Mouse (Mus musculus) midbrain, embryonic 14.5 days (tissue): Measurements from ENCODE around the gene Cntn4. TPM values are rescaled to one million over a fixed set of nuclear protein-coding genes. Genes with fewer than 3 reads are reported as not detected.
A peak's percentile ranks its signal among the peaks of the same experiment; 100 is the strongest.

ENCODE experiments used
- ATAC-seq: fragments of 200-750 bp; cut with Nextera tagmentation; 2 replicates; pipeline ENCODE4 v1.8.0; 2017; ENCODE audit warnings: moderate number of reproducible peaks, moderate library complexity; ENCODE audit not compliant: low FRiP score, low TSS enrichment
- DNase-seq: peaks from one replicate; pipeline ENCODE4 v3.0.0-alpha.2; 2015
- H3K27ac ChIP-seq: fragments of 300-500 bp; sonication (generic); replicated peaks from 2 replicates; pipeline ENCODE4 v1.5.1; 2014; ENCODE audit warnings: mild to moderate bottlenecking, low read depth, low read length, moderate library complexity
- H3K27me3 ChIP-seq: fragments of 300-500 bp; sonication (generic); 2 replicates; pipeline ENCODE4 v1.6.1; 2014; ENCODE audit warnings: low read length, control low read depth, mixed read lengths; ENCODE audit not compliant: control insufficient read depth, insufficient read depth
- H3K36me3 ChIP-seq: fragments of 300-500 bp; sonication (generic); 2 replicates; pipeline ENCODE4 v1.6.1; 2014; ENCODE audit warnings: low read length, control low read depth; ENCODE audit not compliant: control insufficient read depth, insufficient read depth
- H3K4me1 ChIP-seq: fragments of 300-500 bp; sonication (generic); 2 replicates; pipeline ENCODE4 v1.6.1; 2014; ENCODE audit warnings: mild to moderate bottlenecking, antibody characterized with exemption, low read length, control low read depth; ENCODE audit not compliant: control insufficient read depth, insufficient read depth
- H3K4me2 ChIP-seq: fragments of 300-500 bp; sonication (generic); 2 replicates; pipeline ENCODE4 v1.6.1; 2014; ENCODE audit warnings: mild to moderate bottlenecking, low read length, moderate library complexity
- H3K4me3 ChIP-seq: fragments of 300-500 bp; sonication (generic); replicated peaks from 2 replicates; pipeline ENCODE4 v1.5.1; 2014; ENCODE audit warnings: low read depth, low read length
- H3K9ac ChIP-seq: fragments of 300-500 bp; sonication (generic); replicated peaks from 2 replicates; pipeline ENCODE4 v1.6.1; 2014; ENCODE audit warnings: mild to moderate bottlenecking, low read length, moderate library complexity
- H3K9me3 ChIP-seq: fragments of 300-500 bp; sonication (generic); 2 replicates; pipeline ENCODE4 v1.6.1; 2016; ENCODE audit warnings: low read length, control low read depth, mixed read lengths; ENCODE audit not compliant: control insufficient read depth
- WGBS: fragments of 180-500 bp; shearing (Covaris S2); extraction: QIAGEN DNeasy Blood & Tissue Kit; methylation state at CpG from one replicate; pipeline ENCODE4 v1.1.7; 2014; 5-methylcytosine and 5-hydroxymethylcytosine counted together
- polyA plus RNA-seq: library from polyadenylated mRNA; unstranded; fragments of >200 nt; fragmentation: Nextera tagmentation; extraction: Ambion mirVana; gene quantifications from 2 replicates; pipeline ENCODE4 v1.2.1, GENCODE M21; 2014

The Cntn4 gene
- polyA plus RNA-seq, 1 experiment from 2014 or later = 29.8 TPM

GRCm38 (mm10) chr6:106118523-106119081 is 441.1 kb downstream of the Cntn4 start:
- peak overlapping the region; percentile 29 for H3K4me3 ChIP-seq
- no peaks in the 10 kb centered on the region for H3K36me3 ChIP-seq
- ATAC-seq (peak; percentile 85), DNase-seq (peak; percentile 84)
- no peaks in the 10 kb centered on the region for H3K9me3 ChIP-seq
- no peaks in the 10 kb centered on the region for H3K27me3 ChIP-seq
- H3K9ac ChIP-seq = peak overlapping the region; percentile 46; the same call in 1 of the 2 replicates
- 4% methylated on average over 15 of the region's 15 CpGs for WGBS
- H3K27ac ChIP-seq = peak overlapping the region; percentile 39; the same call in 1 of the 2 replicates
- H3K4me1 ChIP-seq = peaks cover 5% of the 10 kb centered on the region
- H3K4me2 ChIP-seq = peak overlapping the region; percentile 55

GRCm38 (mm10) chr6:106153530-106153929 is 476.1 kb downstream of the Cntn4 start:
- WGBS = 52% methylated on average over 2 of the region's 2 CpGs
- no peaks in the 10 kb centered on the region for H3K36me3 ChIP-seq
- no peak for ATAC-seq

GRCm38 (mm10) chr6:106155362-106155761 is 477.9 kb downstream of the Cntn4 start:
- H3K27ac ChIP-seq = no peak overlapping the region
- WGBS = 77% methylated on average over 3 of the region's 3 CpGs
- no peaks in the 10 kb centered on the region for H3K27me3 ChIP-seq
- no peaks in the 10 kb centered on the region for H3K4me1 ChIP-seq
- DNase-seq = peak; percentile 10
- ATAC-seq = no peak
- H3K4me3 ChIP-seq = no peak overlapping the region
- no peak overlapping the region for H3K9ac ChIP-seq
- H3K4me2 ChIP-seq = no peak overlapping the region
- no peaks in the 10 kb centered on the region for H3K36me3 ChIP-seq
- H3K9me3 ChIP-seq = no peaks in the 10 kb centered on the region

More at GRCm38 (mm10) chr6:106153530-106153929, 476.1 kb downstream of the Cntn4 start:
- no peak for DNase-seq
- Histone ChIP-seq H3K27ac (no peak overlapping the region), H3K9me3 (no peaks in the 10 kb centered on the region), H3K4me3 (no peak overlapping the region), H3K9ac (no peak overlapping the region), H3K4me1 (no peaks in the 10 kb centered on the region), H3K4me2 (no peak overlapping the region), H3K27me3 (no peaks in the 10 kb centered on the region)

GRCm38 (mm10) chr6:106177546-106177945 is 500.1 kb downstream of the Cntn4 start:
- Histone ChIP-seq H3K36me3 (no peaks in the 10 kb centered on the region), H3K9me3 (no peaks in the 10 kb centered on the region), H3K4me3 (no peak overlapping the region), H3K9ac (no peak overlapping the region), H3K4me2 (no peak overlapping the region), H3K4me1 (no peaks in the 10 kb centered on the region), H3K27me3 (no peaks in the 10 kb centered on the region), H3K27ac (no peak overlapping the region)
- DNase-seq (no peak), ATAC-seq (no peak)
- WGBS = 94% methylated on average over 5 of the region's 5 CpGs

GRCm38 (mm10) chr6:106181596-106181995 is 504.1 kb downstream of the Cntn4 start:
- 83% methylated on average over 2 of the region's 2 CpGs for WGBS
- H3K4me1 ChIP-seq = no peaks in the 10 kb centered on the region
- H3K36me3 ChIP-seq = no peaks in the 10 kb centered on the region
- H3K4me2 ChIP-seq = no peak overlapping the region
- H3K27me3 ChIP-seq = no peaks in the 10 kb centered on the region
- no peak overlapping the region for H3K27ac ChIP-seq
- ATAC-seq (no peak), DNase-seq (peak; percentile 51)
- H3K9me3 ChIP-seq = no peaks in the 10 kb centered on the region
- no peak overlapping the region for H3K4me3 ChIP-seq
- H3K9ac ChIP-seq = no peak overlapping the region

GRCm38 (mm10) chr6:106200974-106201373 is 523.5 kb downstream of the Cntn4 start:
- no peak for ATAC-seq

GRCm38 (mm10) chr6:106207401-106207800 is 529.9 kb downstream of the Cntn4 start:
- no peak for ATAC-seq
- no peak overlapping the region for H3K4me3 ChIP-seq
- H3K36me3 ChIP-seq = no peaks in the 10 kb centered on the region

More at GRCm38 (mm10) chr6:106200974-106201373, 523.5 kb downstream of the Cntn4 start:
- no peak for DNase-seq
- H3K9ac ChIP-seq = no peak overlapping the region
- no peaks in the 10 kb centered on the region for H3K27me3 ChIP-seq
- H3K9me3 ChIP-seq = no peaks in the 10 kb centered on the region
- no peak overlapping the region for H3K27ac ChIP-seq
- no peaks in the 10 kb centered on the region for H3K36me3 ChIP-seq
- no peak overlapping the region for H3K4me3 ChIP-seq
- H3K4me2 ChIP-seq = no peak overlapping the region
- H3K4me1 ChIP-seq = no peaks in the 10 kb centered on the region
- WGBS = 88% methylated on average over 1 of the region's 1 CpGs

GRCm38 (mm10) chr6:106213071-106213470 is 535.6 kb downstream of the Cntn4 start:
- WGBS = 93% methylated on average over 4 of the region's 4 CpGs
- ATAC-seq = no peak
- no peaks in the 10 kb centered on the region for H3K9me3 ChIP-seq
- H3K27me3 ChIP-seq = no peaks in the 10 kb centered on the region
- H3K36me3 ChIP-seq = no peaks in the 10 kb centered on the region
- H3K9ac ChIP-seq = no peak overlapping the region
- H3K4me1 ChIP-seq = no peaks in the 10 kb centered on the region
- H3K4me3 ChIP-seq = no peak overlapping the region
- H3K27ac ChIP-seq = no peak overlapping the region
- DNase-seq = no peak
- H3K4me2 ChIP-seq = no peak overlapping the region

More at GRCm38 (mm10) chr6:106207401-106207800, 529.9 kb downstream of the Cntn4 start:
- H3K27me3 ChIP-seq = no peaks in the 10 kb centered on the region
- no peaks in the 10 kb centered on the region for H3K4me1 ChIP-seq
- no peak overlapping the region for H3K9ac ChIP-seq
- H3K9me3 ChIP-seq = no peaks in the 10 kb centered on the region
- DNase-seq = peak; percentile 8
- no peak overlapping the region for H3K4me2 ChIP-seq
- H3K27ac ChIP-seq = no peak overlapping the region
